Mouse (Mus musculus) left cerebral cortex, adult 2 months (tissue): ENCODE measurements around the gene Scnn1b. TPM values are rescaled to one million over a fixed set of nuclear protein-coding genes. Genes with fewer than 3 reads are reported as not detected.

ENCODE experiments used
- DNase-seq, 2 experiments: peaks; one replicate each; pipeline ENCODE4 v3.0.0; 2021 to 2022; ENCODE audit warnings: low spot score in 2 of 2, mixed read lengths in 1 of 2; ENCODE audit errors: extremely low spot score in 1 of 2
- H3K27ac ChIP-seq: fragments of 200-600 bp; 2 replicates; pipeline ENCODE4 v1.8.1; 2022
- H3K4me3 ChIP-seq: fragments of 200-600 bp; 2 replicates; pipeline ENCODE4 v1.8.1; 2022
- CTCF ChIP-seq: fragments of 200-600 bp; IDR thresholded peaks from 2 replicates; pipeline ENCODE4 v1.8.1; 2022; ENCODE audit warnings: antibody characterized with exemption, mild to moderate bottlenecking, moderate library complexity
- intact Hi-C: fragments of 180-260 bp; cut with DNase I; formaldehyde crosslinking; loops from one replicate; pipeline ENCODE4 v1.15.1; 2025
- total RNA-seq, 2 experiments: library from RNA; stranded (reverse); gene quantifications; 2 replicates each; pipeline ENCODE4 v1.2.3; 2021

The Scnn1b gene
- total RNA-seq, 2 experiments from 2014 or later: not detected

- DNase-seq: no peak
- intact Hi-C loops: no loop called here
- Histone ChIP-seq H3K27ac (no peak overlapping the region), H3K4me3 (no peak overlapping the region)
- TF ChIP-seq CTCF: no peak
These were observed 66.4 kb downstream of the Scnn1b start for GRCm38 (mm10) chr7:121931246-121931645.

GRCm38 (mm10) chr7:121933675-121934074 is 68.8 kb downstream of the Scnn1b start:
- Histone ChIP-seq H3K27ac (no peak overlapping the region), H3K4me3 (no peak overlapping the region)
- TF ChIP-seq CTCF: no peak
- DNase-seq: no peak
- intact Hi-C loops: no loop called here

DNA sequence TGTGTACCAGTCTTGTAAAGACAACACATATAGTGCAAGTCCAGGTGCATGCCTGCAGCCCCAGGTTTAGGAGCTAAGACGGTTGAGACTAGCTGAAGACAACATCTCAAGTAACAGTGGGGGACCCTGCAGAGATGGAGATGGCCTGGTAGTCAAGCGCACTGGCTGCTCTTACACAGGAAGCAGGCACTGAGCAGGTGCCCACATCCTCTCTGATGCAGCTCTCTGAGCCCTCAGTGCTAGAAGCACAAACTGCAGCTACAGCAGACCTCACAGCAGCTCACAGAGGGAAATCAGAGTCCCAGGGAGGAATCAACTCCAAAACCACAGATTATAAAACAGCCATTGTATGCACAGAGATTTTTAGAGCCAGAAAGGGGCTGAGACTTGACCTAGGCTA is 69.5 kb downstream of the Scnn1b start:
- DNase-seq: no peak
- intact Hi-C loops: no loop called here
- H3K27ac ChIP-seq: no peak overlapping the region
- H3K4me3 ChIP-seq: no peak overlapping the region
- TF ChIP-seq CTCF: no peak

- no peak overlapping the region for H3K4me3 ChIP-seq
- no peak for TF ChIP-seq CTCF
- no peak overlapping the region for H3K27ac ChIP-seq
- intact Hi-C loops: loop anchor here (5.0 kb wide), 1 partner anchor 94 kb away; no protein-coding TSS in a partner anchor
- no peak for DNase-seq
These were observed 71.3 kb downstream of the Scnn1b start for GRCm38 (mm10) chr7:121935906-121936794.

- H3K4me3 ChIP-seq: no peak overlapping the region
- peak overlapping the region; percentile 10; the same call in 1 of the 2 replicates for H3K27ac ChIP-seq
- no peak for TF ChIP-seq CTCF
- DNase-seq: no peak
- intact Hi-C loops: loop anchor here (5.0 kb wide), 1 partner anchor 95 kb away; no protein-coding TSS in a partner anchor
These were observed 72.2 kb downstream of the Scnn1b start for GRCm38 (mm10) chr7:121936861-121937630.

GRCm38 (mm10) chr7:121938124-121938891 is 73.5 kb downstream of the Scnn1b start:
- intact Hi-C loops: loop anchor here (2.0 to 5.0 kb wide), 2 partner anchors 48 to 96 kb away; no protein-coding TSS in a partner anchor
- Histone ChIP-seq H3K27ac (no peak overlapping the region; the same call in 1 of the 2 replicates), H3K4me3 (no peak overlapping the region)
- no peak for TF ChIP-seq CTCF
- DNase-seq: no peak

DNA sequence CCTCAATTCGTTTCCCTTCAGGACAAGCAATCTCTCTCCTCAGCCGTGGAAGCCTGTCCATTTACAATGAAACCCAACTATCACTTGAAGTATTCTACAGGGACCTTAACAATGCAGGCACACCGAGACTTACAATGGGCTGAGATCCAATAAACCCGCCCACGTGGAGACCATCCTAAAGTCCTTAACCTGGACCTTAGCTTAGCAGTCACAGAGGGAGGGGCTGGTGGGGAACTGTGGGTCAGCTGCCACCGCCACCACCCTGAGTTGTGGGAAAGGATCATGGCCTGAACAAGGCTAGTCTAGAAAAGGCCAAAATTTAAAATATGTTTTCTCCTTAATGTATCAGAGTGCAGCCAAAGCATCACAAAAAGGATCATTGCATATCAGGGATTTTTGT is 74.4 kb downstream of the Scnn1b start:
- DNase-seq: no peak
- intact Hi-C loops: loop anchor here (2.0 to 5.0 kb wide), 2 partner anchors 48 to 97 kb away; no protein-coding TSS in a partner anchor
- no peak for TF ChIP-seq CTCF
- Histone ChIP-seq H3K4me3 (no peak overlapping the region), H3K27ac (no peak overlapping the region; the same call in 1 of the 2 replicates)

DNA sequence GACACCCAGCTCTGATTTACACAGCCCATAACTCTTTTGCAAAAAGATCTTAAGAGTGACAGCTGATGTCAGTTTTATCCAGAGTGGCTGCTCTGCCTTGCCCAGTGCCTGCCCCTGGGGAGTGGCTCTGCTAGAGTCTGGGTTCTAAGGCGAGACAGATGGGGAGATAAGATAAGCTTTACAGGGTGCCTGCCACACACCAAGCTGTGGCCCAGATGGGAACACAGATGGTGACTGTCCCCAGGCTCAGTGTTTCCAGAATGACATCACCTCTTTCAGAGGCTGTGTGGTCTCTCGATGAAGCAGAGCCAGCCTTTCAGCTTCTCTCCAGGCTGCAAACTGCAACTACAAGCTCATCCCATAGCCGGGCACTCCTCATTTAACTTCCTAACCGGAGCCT is 74.9 kb downstream of the Scnn1b start:
- no peak overlapping the region; the same call in 1 of the 2 replicates for H3K27ac ChIP-seq
- peak; percentile 40 to 73 for DNase-seq
- no peak; the same call in 1 of the 2 replicates for TF ChIP-seq CTCF

GRCm38 (mm10) chr7:121941016-121941415 is 76.2 kb downstream of the Scnn1b start:
- no peak for TF ChIP-seq CTCF
- DNase-seq: no peak
- Histone ChIP-seq H3K4me3 (no peak overlapping the region), H3K27ac (no peak overlapping the region)
- intact Hi-C loops: no loop called here

More for the DNA sequence above, 74.9 kb downstream of the Scnn1b start:
- H3K4me3 ChIP-seq: no peak overlapping the region
- intact Hi-C loops: loop anchor here (2.0 to 5.0 kb wide), 2 partner anchors 49 to 97 kb away; no protein-coding TSS in a partner anchor

DNA sequence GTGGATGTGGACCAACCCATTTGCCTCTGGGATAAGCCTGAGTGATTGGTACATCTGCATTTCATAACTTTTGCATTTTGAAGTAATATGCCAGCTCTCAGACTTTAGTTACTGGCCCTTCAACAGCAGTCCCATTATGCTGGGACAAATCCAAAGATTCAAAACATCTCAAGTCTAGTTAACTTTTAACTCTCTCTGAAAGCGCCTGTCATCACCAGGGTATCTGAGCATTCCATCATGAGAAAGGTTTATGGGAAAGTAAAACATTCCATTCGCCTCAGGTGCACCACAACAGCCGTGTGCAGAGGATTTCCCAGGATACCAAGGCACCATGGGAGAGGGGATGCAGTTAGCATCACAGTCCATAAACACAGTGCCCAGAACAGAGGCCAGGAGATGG is 76.8 kb downstream of the Scnn1b start:
- Histone ChIP-seq H3K27ac (no peak overlapping the region), H3K4me3 (no peak overlapping the region)
- DNase-seq: no peak
- intact Hi-C loops: no loop called here
- TF ChIP-seq CTCF: no peak

DNA sequence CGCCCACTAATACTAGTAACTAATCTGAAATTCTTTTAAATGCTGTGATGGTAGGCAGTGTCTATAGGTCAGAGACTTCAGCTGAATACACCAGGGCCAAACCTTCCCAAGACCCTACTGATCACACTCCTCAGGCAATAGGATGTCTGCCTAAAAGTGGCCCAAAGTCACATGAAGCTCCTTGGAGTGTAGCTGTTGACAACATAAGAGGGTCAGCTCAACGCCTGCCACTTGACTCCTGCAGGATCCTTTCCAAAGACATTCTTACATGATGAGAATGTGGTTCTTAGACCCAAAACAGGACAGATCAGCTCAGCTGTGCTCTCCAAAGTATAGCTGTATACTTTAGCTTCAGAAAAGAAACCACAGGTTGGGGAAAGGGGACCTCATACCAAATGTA is 77.5 kb downstream of the Scnn1b start:
- Histone ChIP-seq H3K27ac (no peak overlapping the region), H3K4me3 (no peak overlapping the region)
- intact Hi-C loops: no loop called here
- DNase-seq: no peak
- no peak for TF ChIP-seq CTCF
